Mouse (Mus musculus) liver, adult 2 months (tissue): Measurements from ENCODE around the gene Krtdap. TPM values are rescaled to one million over a fixed set of nuclear protein-coding genes. Genes with fewer than 3 reads are reported as not detected.

Source experiments
- DNase-seq: peaks from one replicate; pipeline ENCODE4 v3.0.0-alpha.2; 2011; ENCODE audit warnings: low read depth, low spot score; ENCODE audit errors: extremely low read depth
- H3K27ac ChIP-seq: fragments of 200-500 bp; replicated peaks from 2 replicates; pipeline ENCODE4 v1.5.1; 2012; ENCODE audit warnings: low read depth, mild to moderate bottlenecking, control low read depth, inconsistent platforms, low read length; ENCODE audit not compliant: insufficient read depth
- H3K27me3 ChIP-seq: fragments of 200-500 bp; 2 replicates; pipeline ENCODE4 v1.6.1; 2012; ENCODE audit warnings: mild to moderate bottlenecking, moderate library complexity, low read length, inconsistent platforms; ENCODE audit not compliant: control insufficient read depth, insufficient read depth
- H3K36me3 ChIP-seq: fragments of 200-500 bp; 2 replicates; pipeline ENCODE4 v1.6.1; 2012; ENCODE audit warnings: low read length, inconsistent platforms; ENCODE audit not compliant: control insufficient read depth, insufficient read depth
- H3K4me1 ChIP-seq: fragments of 200-500 bp; 2 replicates; pipeline ENCODE4 v1.6.1; 2011; ENCODE audit warnings: low read length; ENCODE audit not compliant: control insufficient read depth, insufficient read depth
- H3K4me3 ChIP-seq: fragments of 200-500 bp; 2 replicates; pipeline ENCODE4 v1.5.1; 2011; ENCODE audit warnings: low read depth, mild to moderate bottlenecking, control low read depth, low read length, moderate library complexity; ENCODE audit not compliant: insufficient read depth
- H3K79me2 ChIP-seq: fragments of 200-500 bp; 2 replicates; pipeline ENCODE4 v1.6.1; 2012; ENCODE audit warnings: inconsistent platforms, mild to moderate bottlenecking, low read length, moderate library complexity; ENCODE audit not compliant: control insufficient read depth, insufficient read depth
- H3K9ac ChIP-seq: fragments of 200-500 bp; 2 replicates; pipeline ENCODE4 v1.6.1; 2012; ENCODE audit warnings: low read depth, mild to moderate bottlenecking, control low read depth, inconsistent platforms, low read length
- CTCF ChIP-seq: fragments of 200-500 bp; IDR thresholded peaks from 2 replicates; pipeline ENCODE4 v1.5.1; 2011; ENCODE audit warnings: low read depth, low read length, control low read depth
- POLR2A ChIP-seq: fragments of 200-500 bp; IDR thresholded peaks from 2 replicates; pipeline ENCODE4 v1.6.1; 2011; ENCODE audit warnings: low read length, control low read depth; ENCODE audit not compliant: insufficient read depth; ENCODE audit errors: extremely low read depth
- WGBS: fragments of 180-500 bp; shearing (Covaris S2); methylation state at CpG from one replicate; pipeline ENCODE4 v1.1.7; 2018; 5-methylcytosine and 5-hydroxymethylcytosine counted together
- polyA plus RNA-seq: library from polyadenylated mRNA; depleted of rRNA; stranded (reverse); fragments of >200 nt; gene quantifications from 2 replicates; pipeline ENCODE4 v1.2.3, GENCODE M21; 2012
- total RNA-seq: library from RNA; depleted of rRNA; stranded (reverse); fragments of >200 nt; gene quantifications from 2 replicates; pipeline ENCODE4 v1.2.3, GENCODE M21; 2014

Gene Krtdap
- total and polyA plus RNA-seq, 2 experiments, result not detected

GRCm38 (mm10) chr7:30794921-30795320 is 7.2 kb downstream of the Krtdap start:
- Histone ChIP-seq H3K9ac (no peak overlapping the region), H3K4me1 (no peaks in the 10 kb centered on the region), H3K79me2 (no peaks in the 10 kb centered on the region), H3K4me3 (no peak overlapping the region), H3K27ac (no peak overlapping the region), H3K36me3 (no peaks in the 10 kb centered on the region), H3K27me3 (no peaks in the 10 kb centered on the region)
- DNase-seq, result no peak
- no peak for TF ChIP-seq CTCF
- no peak for TF ChIP-seq POLR2A

- Histone ChIP-seq H3K4me3 (no peak overlapping the region), H3K27me3 (no peaks in the 10 kb centered on the region), H3K79me2 (no peaks in the 10 kb centered on the region), H3K4me1 (no peaks in the 10 kb centered on the region), H3K27ac (no peak overlapping the region), H3K9ac (no peak overlapping the region), H3K36me3 (no peaks in the 10 kb centered on the region)
- WGBS, result 92% methylated on average over 1 of the region's 1 CpGs
- no peak for TF ChIP-seq CTCF
- TF ChIP-seq POLR2A, result no peak
- DNase-seq, result no peak
These were observed 9.1 kb downstream of the Krtdap start for GRCm38 (mm10) chr7:30796790-30797189.

- TF ChIP-seq POLR2A (no peak), CTCF (no peak)
- no peak for DNase-seq
- Histone ChIP-seq H3K36me3 (no peaks in the 10 kb centered on the region), H3K4me1 (no peaks in the 10 kb centered on the region), H3K79me2 (no peaks in the 10 kb centered on the region), H3K27me3 (no peaks in the 10 kb centered on the region), H3K4me3 (no peak overlapping the region), H3K27ac (no peak overlapping the region), H3K9ac (no peak overlapping the region)
These were observed 13.0 kb downstream of the Krtdap start for GRCm38 (mm10) chr7:30800653-30801052.

GRCm38 (mm10) chr7:30803256-30803655 is 15.6 kb downstream of the Krtdap start:
- Histone ChIP-seq H3K9ac (no peak overlapping the region), H3K27me3 (no peaks in the 10 kb centered on the region), H3K79me2 (no peaks in the 10 kb centered on the region), H3K4me1 (no peaks in the 10 kb centered on the region), H3K27ac (no peak overlapping the region), H3K4me3 (no peak overlapping the region), H3K36me3 (no peaks in the 10 kb centered on the region)
- no peak for DNase-seq
- 98% methylated on average over 3 of the region's 3 CpGs for WGBS
- TF ChIP-seq CTCF (no peak), POLR2A (no peak)

DNA sequence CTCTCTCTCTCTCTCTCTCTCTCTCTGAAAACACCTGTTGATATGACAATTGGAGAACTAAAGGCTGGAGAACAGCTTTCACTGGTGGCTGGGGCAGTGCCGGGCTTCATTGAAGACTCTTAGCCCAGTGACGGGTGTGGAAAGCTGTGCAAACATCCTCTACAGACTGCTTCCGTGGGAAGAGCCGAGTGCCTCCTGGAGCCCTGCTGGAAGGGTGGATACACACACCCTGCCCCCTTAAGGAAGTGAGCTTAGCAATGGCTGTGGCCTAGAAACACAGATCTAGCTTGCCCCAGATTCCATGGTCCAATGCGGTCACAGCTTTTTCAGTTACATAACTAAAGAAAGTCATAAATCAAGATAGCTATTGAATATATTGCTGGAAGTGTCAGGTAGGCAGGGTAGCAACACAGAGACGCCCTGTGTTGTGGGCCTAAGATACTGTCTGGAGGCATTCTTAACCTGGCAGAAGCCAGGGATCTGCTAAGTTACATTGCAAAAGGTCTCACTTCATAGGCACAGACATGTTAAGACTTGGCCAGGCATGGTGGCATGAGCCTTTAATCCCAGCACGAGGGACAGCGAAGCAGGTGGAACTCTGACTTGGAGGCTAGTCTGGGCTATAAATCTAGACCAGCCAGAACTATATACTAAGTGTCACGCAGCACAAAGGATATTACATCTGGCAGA is 16.5 kb downstream of the Krtdap start:
- DNase-seq, result no peak
- 75% methylated on average over 9 of the region's 9 CpGs for WGBS
- TF ChIP-seq CTCF (no peak), POLR2A (no peak)
- H3K79me2 ChIP-seq, result no peaks in the 10 kb centered on the region
- no peak overlapping the region for H3K4me3 ChIP-seq
- no peaks in the 10 kb centered on the region for H3K27me3 ChIP-seq
- no peak overlapping the region for H3K9ac ChIP-seq
- no peak overlapping the region for H3K27ac ChIP-seq
- H3K36me3 ChIP-seq, result no peaks in the 10 kb centered on the region
- no peaks in the 10 kb centered on the region for H3K4me1 ChIP-seq

GRCm38 (mm10) chr7:30805924-30806323 is 18.2 kb downstream of the Krtdap start:
- Histone ChIP-seq H3K9ac (no peak overlapping the region), H3K4me3 (no peak overlapping the region), H3K79me2 (no peaks in the 10 kb centered on the region), H3K36me3 (no peaks in the 10 kb centered on the region), H3K27ac (no peak overlapping the region), H3K4me1 (no peaks in the 10 kb centered on the region), H3K27me3 (no peaks in the 10 kb centered on the region)
- TF ChIP-seq CTCF (peak; percentile 77), POLR2A (no peak)
- WGBS, result 55% methylated on average over 6 of the region's 6 CpGs
- DNase-seq, result peak; percentile 33
